Mouse (Mus musculus): ENCODE results near the gene Hspbp1.

Gene Hspbp1

GRCm38 (mm10) chr7:4631031-4631430, 53.8 kb downstream of the Hspbp1 start, which contains the start of gene Tmem86b:
Gene Tmem86b, minus strand, starts transcription at chr7:4631422.
- DNase-seq (ENCODE audit: low read depth, low spot score): no peak

GRCm38 (mm10) chr7:4630198-4630597, 54.7 kb downstream of the Hspbp1 start:
- no peak for DNase-seq (ENCODE audit: low read depth, low spot score)

- no peak for DNase-seq (ENCODE audit: low read depth, low spot score)
These were observed 55.3 kb downstream of the Hspbp1 start for GRCm38 (mm10) chr7:4629586-4629985.

GRCm38 (mm10) chr7:4625928-4626327, 58.9 kb downstream of the Hspbp1 start:
- DNase-seq (ENCODE audit: low read depth, low spot score): no peak

- no peak for DNase-seq (ENCODE audit: low read depth, low spot score)
These were observed 60.5 kb downstream of the Hspbp1 start for GRCm38 (mm10) chr7:4624343-4624742.

- peak; percentile 63 for DNase-seq (ENCODE audit: low read depth, low spot score)
These were observed 61.2 kb downstream of the Hspbp1 start for GRCm38 (mm10) chr7:4623544-4624189.

- DNase-seq (ENCODE audit: low read depth, low spot score): peak; percentile 73
These were observed 64.9 kb downstream of the Hspbp1 start for GRCm38 (mm10) chr7:4619979-4620378.

GRCm38 (mm10) chr7:4613740-4614403, 71.0 kb downstream of the Hspbp1 start:
- DNase-seq (ENCODE audit: low read depth, low spot score): no peak

GRCm38 (mm10) chr7:4612956-4613355, 71.9 kb downstream of the Hspbp1 start:
- DNase-seq (ENCODE audit: low read depth, low spot score): no peak

- no peak for DNase-seq (ENCODE audit: low read depth, low spot score)
These were observed 72.5 kb downstream of the Hspbp1 start for GRCm38 (mm10) chr7:4612386-4612785.

GRCm38 (mm10) chr7:4611921-4612341, 72.9 kb downstream of the Hspbp1 start:
- DNase-seq (ENCODE audit: low read depth, low spot score): no peak

GRCm38 (mm10) chr7:4611511-4611910, 73.4 kb downstream of the Hspbp1 start:
- DNase-seq (ENCODE audit: low read depth, low spot score): no peak
